Mouse (Mus musculus): Measurements from ENCODE around the gene Sspo. TPM values are rescaled to one million over a fixed set of nuclear protein-coding genes. Genes with fewer than 3 reads are reported as not detected.

Gene Sspo
- polyA plus RNA-seq, 1 experiment from 2014 or later: 0.38 TPM

GRCm38 (mm10) chr6:48540721-48541120 lies 92.7 kb downstream of the Sspo start:
- H3K4me1 ChIP-seq (ENCODE audit: control insufficient read depth, insufficient read depth, low read length): peaks cover 22% of the 10 kb centered on the region
- H3K27me3 ChIP-seq (replicated peaks; ENCODE audit: control insufficient read depth, insufficient read depth, low read length): no peaks in the 10 kb centered on the region
- H3K27ac ChIP-seq (ENCODE audit: low read length): no peak overlapping the region
- H3K9ac ChIP-seq (ENCODE audit: low read depth, low read length): no peak overlapping the region
- H3K9me3 ChIP-seq (ENCODE audit: control insufficient read depth, low read length): no peaks in the 10 kb centered on the region
- H3K36me3 ChIP-seq (ENCODE audit: control insufficient read depth, insufficient read depth, low read length): no peaks in the 10 kb centered on the region
- H3K4me2 ChIP-seq (ENCODE audit: low read depth, low read length): no peak overlapping the region
- no peak for ATAC-seq
- no peak overlapping the region for H3K4me3 ChIP-seq (ENCODE audit: low read length)
- WGBS: 49% methylated on average over 3 of the region's 3 CpGs

GRCm38 (mm10) chr6:48541560-48542450 lies 93.8 kb downstream of the Sspo start:
- 0 out of 2 replicates have a peak, but pooled peaks have one; percentile 17 for ATAC-seq
- no peaks in the 10 kb centered on the region for H3K36me3 ChIP-seq (ENCODE audit: control insufficient read depth, insufficient read depth, low read length)
- H3K4me2 ChIP-seq (ENCODE audit: low read depth, low read length): no peak overlapping the region
- H3K4me3 ChIP-seq (ENCODE audit: low read length): no peak overlapping the region
- 26% methylated on average over 7 of the region's 7 CpGs for WGBS
- H3K4me1 ChIP-seq (ENCODE audit: control insufficient read depth, insufficient read depth, low read length): peaks cover 22% of the 10 kb centered on the region
- peak overlapping the region; percentile 39; the same call in 1 of the 2 replicates for H3K9ac ChIP-seq (ENCODE audit: low read depth, low read length)
- H3K9me3 ChIP-seq (ENCODE audit: control insufficient read depth, low read length): no peaks in the 10 kb centered on the region
- no peaks in the 10 kb centered on the region for H3K27me3 ChIP-seq (replicated peaks; ENCODE audit: control insufficient read depth, insufficient read depth, low read length)
- H3K27ac ChIP-seq (ENCODE audit: low read length): no peak overlapping the region

GRCm38 (mm10) chr6:48542631-48543030 lies 94.6 kb downstream of the Sspo start:
- 85% methylated on average over 3 of the region's 3 CpGs for WGBS
- no peaks in the 10 kb centered on the region for H3K27me3 ChIP-seq (replicated peaks; ENCODE audit: control insufficient read depth, insufficient read depth, low read length)
- no peak for ATAC-seq

GRCm38 (mm10) chr6:48545251-48545650 lies 97.2 kb downstream of the Sspo start:
- no peak for ATAC-seq
- 78% methylated on average over 5 of the region's 5 CpGs for WGBS
- Histone ChIP-seq H3K27me3 (replicated peaks; ENCODE audit: control insufficient read depth, insufficient read depth, low read length) (no peaks in the 10 kb centered on the region), H3K27ac (ENCODE audit: low read length) (no peak overlapping the region), H3K4me1 (ENCODE audit: control insufficient read depth, insufficient read depth, low read length) (peaks cover 10% of the 10 kb centered on the region), H3K9me3 (ENCODE audit: control insufficient read depth, low read length) (no peaks in the 10 kb centered on the region), H3K9ac (ENCODE audit: low read depth, low read length) (no peak overlapping the region), H3K4me3 (ENCODE audit: low read length) (no peak overlapping the region), H3K4me2 (ENCODE audit: low read depth, low read length) (no peak overlapping the region), H3K36me3 (ENCODE audit: control insufficient read depth, insufficient read depth, low read length) (no peaks in the 10 kb centered on the region)

More at GRCm38 (mm10) chr6:48542631-48543030, 94.6 kb downstream of the Sspo start:
- Histone ChIP-seq H3K36me3 (ENCODE audit: control insufficient read depth, insufficient read depth, low read length) (no peaks in the 10 kb centered on the region), H3K4me2 (ENCODE audit: low read depth, low read length) (no peak overlapping the region), H3K9ac (ENCODE audit: low read depth, low read length) (no peak overlapping the region), H3K4me1 (ENCODE audit: control insufficient read depth, insufficient read depth, low read length) (peaks cover 16% of the 10 kb centered on the region), H3K27ac (ENCODE audit: low read length) (no peak overlapping the region), H3K4me3 (ENCODE audit: low read length) (no peak overlapping the region), H3K9me3 (ENCODE audit: control insufficient read depth, low read length) (no peaks in the 10 kb centered on the region)

- ATAC-seq: no peak
- 56% methylated on average over 1 of the region's 1 CpGs for WGBS
- no peak overlapping the region for H3K27ac ChIP-seq (ENCODE audit: low read length)
Observed at GRCm38 (mm10) chr6:48546271-48546670, 98.2 kb downstream of the Sspo start.

GRCm38 (mm10) chr6:48546858-48547257 lies 98.8 kb downstream of the Sspo start:
- WGBS: 47% methylated on average over 4 of the region's 4 CpGs
- H3K9me3 ChIP-seq (ENCODE audit: control insufficient read depth, low read length): no peaks in the 10 kb centered on the region
- no peak overlapping the region for H3K9ac ChIP-seq (ENCODE audit: low read depth, low read length)
- no peak overlapping the region for H3K4me3 ChIP-seq (ENCODE audit: low read length)
- H3K36me3 ChIP-seq (ENCODE audit: control insufficient read depth, insufficient read depth, low read length): no peaks in the 10 kb centered on the region
- no peak overlapping the region for H3K4me2 ChIP-seq (ENCODE audit: low read depth, low read length)
- H3K27ac ChIP-seq (ENCODE audit: low read length): no peak overlapping the region
- peaks cover 4% of the 10 kb centered on the region for H3K4me1 ChIP-seq (ENCODE audit: control insufficient read depth, insufficient read depth, low read length)
- no peak for ATAC-seq
- H3K27me3 ChIP-seq (replicated peaks; ENCODE audit: control insufficient read depth, insufficient read depth, low read length): no peaks in the 10 kb centered on the region

More at GRCm38 (mm10) chr6:48546271-48546670, 98.2 kb downstream of the Sspo start:
- H3K4me1 ChIP-seq (ENCODE audit: control insufficient read depth, insufficient read depth, low read length): peaks cover 10% of the 10 kb centered on the region
- no peak overlapping the region for H3K4me2 ChIP-seq (ENCODE audit: low read depth, low read length)
- no peak overlapping the region for H3K4me3 ChIP-seq (ENCODE audit: low read length)
- no peak overlapping the region for H3K9ac ChIP-seq (ENCODE audit: low read depth, low read length)
- H3K9me3 ChIP-seq (ENCODE audit: control insufficient read depth, low read length): no peaks in the 10 kb centered on the region
- H3K27me3 ChIP-seq (replicated peaks; ENCODE audit: control insufficient read depth, insufficient read depth, low read length): no peaks in the 10 kb centered on the region
- no peaks in the 10 kb centered on the region for H3K36me3 ChIP-seq (ENCODE audit: control insufficient read depth, insufficient read depth, low read length)

GRCm38 (mm10) chr6:48548314-48548713 lies 100.3 kb downstream of the Sspo start:
- no peaks in the 10 kb centered on the region for H3K36me3 ChIP-seq (ENCODE audit: control insufficient read depth, insufficient read depth, low read length)
- H3K27me3 ChIP-seq (replicated peaks; ENCODE audit: control insufficient read depth, insufficient read depth, low read length): no peaks in the 10 kb centered on the region
- H3K4me1 ChIP-seq (ENCODE audit: control insufficient read depth, insufficient read depth, low read length): no peaks in the 10 kb centered on the region
- H3K4me2 ChIP-seq (ENCODE audit: low read depth, low read length): no peak overlapping the region
- no peaks in the 10 kb centered on the region for H3K9me3 ChIP-seq (ENCODE audit: control insufficient read depth, low read length)
- WGBS: 79% methylated on average over 6 of the region's 6 CpGs
- H3K9ac ChIP-seq (ENCODE audit: low read depth, low read length): no peak overlapping the region
- H3K4me3 ChIP-seq (ENCODE audit: low read length): no peak overlapping the region
- no peak overlapping the region for H3K27ac ChIP-seq (ENCODE audit: low read length)
- no peak for ATAC-seq

Small RNA genes within 50 kb of the gene (microRNA-seq; reads per million reads assigned to microRNA genes)
- not detected for gene Gm24325

Other genes starting within 250 kb of the Sspo start
- gene Krba1, start 52.6 kb upstream of the Sspo start, polyA plus RNA-seq (2015; fragmentation: Nextera tagmentation; extraction: Ambion mirVana): 16.0 and 18.2 TPM in 2 replicates
- 17.3 and 17.8 TPM in 2 replicates for gene Zfp467, start 2.4 kb upstream of the Sspo start, polyA plus RNA-seq (2015; fragmentation: Nextera tagmentation; extraction: Ambion mirVana)
- 25.1 and 26.0 TPM in 2 replicates for gene Atp6v0e2, start 89.4 kb downstream of the Sspo start, polyA plus RNA-seq (2015; fragmentation: Nextera tagmentation; extraction: Ambion mirVana)
- gene Lrrc61, start 106.6 kb downstream of the Sspo start, polyA plus RNA-seq (2015; fragmentation: Nextera tagmentation; extraction: Ambion mirVana): 10.4 and 12.5 TPM in 2 replicates
- gene Rarres2, start 124.6 kb downstream of the Sspo start, polyA plus RNA-seq (2015; fragmentation: Nextera tagmentation; extraction: Ambion mirVana): 105 and 109 TPM in 2 replicates
- gene Gm45021, start 141.4 kb downstream of the Sspo start, polyA plus RNA-seq (2015; fragmentation: Nextera tagmentation; extraction: Ambion mirVana): not detected in 2 replicates
- 22.1 and 22.4 TPM in 2 replicates for gene Repin1, start 145.7 kb downstream of the Sspo start, polyA plus RNA-seq (2015; fragmentation: Nextera tagmentation; extraction: Ambion mirVana)
- not detected in 2 replicates for gene Gm44965, start 145.7 kb downstream of the Sspo start, polyA plus RNA-seq (2015; fragmentation: Nextera tagmentation; extraction: Ambion mirVana)
- gene Zfp775, start 153.8 kb downstream of the Sspo start, polyA plus RNA-seq (2015; fragmentation: Nextera tagmentation; extraction: Ambion mirVana): 5.2 and 6.1 TPM in 2 replicates
- 0.95 and 1.1 TPM in 2 replicates for gene AI854703, start 178.5 kb downstream of the Sspo start, polyA plus RNA-seq (2015; fragmentation: Nextera tagmentation; extraction: Ambion mirVana)
- gene Gimap8, start 199.0 kb downstream of the Sspo start, polyA plus RNA-seq (2015; fragmentation: Nextera tagmentation; extraction: Ambion mirVana): 1.7 TPM in 2 replicates
- gene Gimap9, start 227.9 kb downstream of the Sspo start, polyA plus RNA-seq (2015; fragmentation: Nextera tagmentation; extraction: Ambion mirVana): 15.9 and 16.5 TPM in 2 replicates
- gene Gimap4, start 236.3 kb downstream of the Sspo start, polyA plus RNA-seq (2015; fragmentation: Nextera tagmentation; extraction: Ambion mirVana): 21.2 and 23.2 TPM in 2 replicates